Mouse (Mus musculus): ENCODE measurements around the gene Fbxo34.

- TF ChIP-seq CTCF (IDR thresholded peaks at IDR 0.05; ENCODE audit: extremely low read depth, insufficient read depth, low read length) (no peak), POLR2A (IDR thresholded peaks at IDR 0.05; ENCODE audit: extremely low read depth, insufficient read depth, low read length) (no peak)
Measured at GRCm38 (mm10) chr14:47576687-47577086, 126.5 kb downstream of the Fbxo34 start.

Data from cortical plate, adult 2 months (tissue).